Mouse (Mus musculus) stomach, embryonic 16.5 days (tissue): ENCODE results near the gene Mettl16. TPM values are rescaled to one million over a fixed set of nuclear protein-coding genes. Genes with fewer than 3 reads are reported as not detected.

Experiments used
- ATAC-seq: fragments of 200-750 bp; cut with Nextera tagmentation; 2 replicates; pipeline ENCODE4 v1.8.0; 2017; ENCODE audit warnings: moderate number of reproducible peaks, moderate TSS enrichment; ENCODE audit not compliant: insufficient read depth, low FRiP score
- H3K27ac ChIP-seq: fragments of 300-500 bp; sonication (generic); 2 replicates; pipeline ENCODE4 v1.5.1; 2014; ENCODE audit warnings: low read length
- H3K27me3 ChIP-seq: fragments of 300-500 bp; sonication (generic); 2 replicates; pipeline ENCODE4 v1.6.1; 2014; ENCODE audit warnings: low read length, control low read depth, mixed read lengths; ENCODE audit not compliant: control insufficient read depth, insufficient read depth
- H3K36me3 ChIP-seq: fragments of 300-500 bp; sonication (generic); 2 replicates; pipeline ENCODE4 v1.6.1; 2014; ENCODE audit warnings: low read length; ENCODE audit not compliant: control insufficient read depth, insufficient read depth
- H3K4me1 ChIP-seq: fragments of 300-500 bp; sonication (generic); 2 replicates; pipeline ENCODE4 v1.6.1; 2014; ENCODE audit warnings: low read length, control low read depth, mixed read lengths; ENCODE audit not compliant: control insufficient read depth, insufficient read depth
- H3K4me2 ChIP-seq: fragments of 300-500 bp; sonication (generic); 2 replicates; pipeline ENCODE4 v1.6.1; 2014; ENCODE audit warnings: low read depth, low read length, mixed read lengths
- H3K4me3 ChIP-seq: fragments of 300-500 bp; sonication (generic); replicated peaks from 2 replicates; pipeline ENCODE4 v1.5.1; 2014; ENCODE audit warnings: mild to moderate bottlenecking, low read length
- H3K9ac ChIP-seq: fragments of 300-500 bp; sonication (generic); 2 replicates; pipeline ENCODE4 v1.6.1; 2014; ENCODE audit warnings: low read length
- H3K9me3 ChIP-seq: fragments of 300-500 bp; sonication (generic); replicated peaks from 2 replicates; pipeline ENCODE4 v1.6.1; 2016; ENCODE audit warnings: low read length, control low read depth; ENCODE audit not compliant: control insufficient read depth
- WGBS: fragments of 180-500 bp; shearing (Covaris S2); extraction: QIAGEN DNeasy Blood & Tissue Kit; methylation state at CpG from one replicate; pipeline ENCODE4 v1.1.7; 2014; 5-methylcytosine and 5-hydroxymethylcytosine counted together
- microRNA-seq: library from miRNA; unstranded; fragments of <30 nt; microRNA quantifications from one replicate; pipeline ENCODE4, GENCODE M21; 2016
- polyA plus RNA-seq: library from polyadenylated mRNA; unstranded; fragments of >200 nt; fragmentation: Nextera tagmentation; extraction: Ambion mirVana; gene quantifications from 2 replicates; pipeline ENCODE4 v1.2.1, GENCODE M21; 2015

Gene Mettl16
- polyA plus RNA-seq, 1 experiment from 2014 or later = 41.8 TPM

DNA sequence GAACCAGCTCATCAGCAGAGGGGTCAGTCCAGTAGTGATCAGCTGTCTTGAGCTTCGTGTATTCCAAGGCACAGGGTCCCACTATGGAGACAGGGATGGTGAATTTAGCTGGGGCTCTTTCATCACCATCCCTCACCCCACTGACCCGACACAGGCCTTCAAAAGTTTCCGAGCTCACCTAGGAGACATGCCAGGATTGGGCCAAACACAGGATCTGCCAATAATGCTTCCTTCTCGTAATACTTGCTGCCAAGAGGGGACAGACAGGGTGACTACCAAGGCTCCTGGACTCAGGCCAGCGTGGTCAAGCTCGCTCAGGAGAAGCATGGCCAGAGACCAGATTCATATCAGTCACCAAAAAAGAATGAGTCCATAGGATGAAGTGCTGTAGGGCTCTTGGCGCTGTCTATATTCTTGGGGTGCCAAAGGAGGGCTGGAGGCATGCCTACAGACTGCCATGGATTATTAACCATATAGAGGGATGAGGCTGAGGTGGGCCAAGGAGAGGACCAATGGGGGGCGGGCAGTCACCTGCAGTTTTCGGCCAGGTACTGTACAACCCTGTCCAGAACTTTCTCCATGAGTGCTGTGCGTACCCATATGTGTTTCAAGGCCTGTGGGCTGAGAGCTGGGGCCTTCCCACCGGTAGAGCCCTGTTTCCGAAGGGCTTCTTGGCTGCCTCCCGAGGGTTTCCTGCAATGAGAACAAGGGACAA, 97.6 kb downstream of the Mettl16 start:
- no peak for ATAC-seq
- 91% methylated on average over 13 of the region's 13 CpGs for WGBS
- no peak overlapping the region for H3K27ac ChIP-seq
- H3K9ac ChIP-seq = no peak overlapping the region
- H3K9me3 ChIP-seq = no peaks in the 10 kb centered on the region
- H3K36me3 ChIP-seq = no peaks in the 10 kb centered on the region
- 0 out of 2 replicates have a peak, but pooled peaks cover 3% of the 10 kb centered on the region for H3K4me1 ChIP-seq
- no peak overlapping the region for H3K4me2 ChIP-seq
- no peaks in the 10 kb centered on the region for H3K27me3 ChIP-seq
- H3K4me3 ChIP-seq = no peak overlapping the region

DNA sequence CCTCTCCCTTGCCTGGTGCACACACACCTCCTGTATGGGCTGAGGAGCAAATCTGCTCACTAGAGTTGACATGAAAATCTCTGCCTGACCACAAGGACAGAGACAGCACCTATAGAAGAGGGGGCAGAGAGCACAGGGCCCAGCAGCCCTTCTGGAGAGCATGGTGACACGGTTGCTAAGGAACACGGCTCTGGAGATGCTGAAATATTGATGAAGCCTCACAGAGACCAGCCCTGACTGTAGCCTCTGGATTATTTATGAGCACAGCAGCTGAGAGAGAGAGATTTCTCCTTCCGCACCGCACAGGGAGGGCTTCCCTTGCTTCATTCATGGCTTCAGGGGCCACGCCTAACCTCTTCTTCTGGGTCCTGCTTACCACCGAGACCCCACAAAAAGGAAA, 99.0 kb downstream of the Mettl16 start:
- Histone ChIP-seq H3K9me3 (no peaks in the 10 kb centered on the region), H3K27me3 (no peaks in the 10 kb centered on the region), H3K36me3 (no peaks in the 10 kb centered on the region), H3K4me1 (0 out of 2 replicates have a peak, but pooled peaks cover 3% of the 10 kb centered on the region), H3K27ac (no peak overlapping the region), H3K9ac (no peak overlapping the region), H3K4me2 (no peak overlapping the region), H3K4me3 (no peak overlapping the region)
- 78% methylated on average over 6 of the region's 6 CpGs for WGBS
- ATAC-seq = no peak

DNA sequence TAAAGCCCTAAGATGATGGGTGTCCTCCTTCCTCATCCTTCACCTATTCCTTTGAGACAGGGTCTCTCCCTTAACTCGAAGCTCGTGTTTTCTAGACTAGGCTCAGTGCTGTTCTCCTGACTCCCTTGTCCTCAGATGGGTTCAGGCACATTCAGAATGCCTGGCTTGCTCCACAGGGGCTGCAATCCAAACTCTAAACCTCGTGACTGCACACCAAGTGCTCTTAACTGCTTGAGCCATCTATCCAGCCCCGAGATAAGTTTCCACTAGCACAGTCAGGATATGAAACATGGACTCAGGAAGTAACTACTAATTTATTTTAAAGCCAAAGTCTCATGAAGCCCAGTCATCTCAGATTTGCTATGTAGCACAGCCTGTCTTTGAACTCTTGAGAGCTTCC, 99.9 kb downstream of the Mettl16 start:
- no peak overlapping the region for H3K4me3 ChIP-seq
- ATAC-seq = no peak
- 0 out of 2 replicates have a peak, but pooled peaks cover 3% of the 10 kb centered on the region for H3K4me1 ChIP-seq
- no peaks in the 10 kb centered on the region for H3K36me3 ChIP-seq
- peak overlapping the region; percentile 15; the same call in 1 of the 2 replicates for H3K27ac ChIP-seq
- no peak overlapping the region for H3K4me2 ChIP-seq
- no peaks in the 10 kb centered on the region for H3K9me3 ChIP-seq
- 68% methylated on average over 4 of the region's 4 CpGs for WGBS
- no peaks in the 10 kb centered on the region for H3K27me3 ChIP-seq
- no peak overlapping the region for H3K9ac ChIP-seq

DNA sequence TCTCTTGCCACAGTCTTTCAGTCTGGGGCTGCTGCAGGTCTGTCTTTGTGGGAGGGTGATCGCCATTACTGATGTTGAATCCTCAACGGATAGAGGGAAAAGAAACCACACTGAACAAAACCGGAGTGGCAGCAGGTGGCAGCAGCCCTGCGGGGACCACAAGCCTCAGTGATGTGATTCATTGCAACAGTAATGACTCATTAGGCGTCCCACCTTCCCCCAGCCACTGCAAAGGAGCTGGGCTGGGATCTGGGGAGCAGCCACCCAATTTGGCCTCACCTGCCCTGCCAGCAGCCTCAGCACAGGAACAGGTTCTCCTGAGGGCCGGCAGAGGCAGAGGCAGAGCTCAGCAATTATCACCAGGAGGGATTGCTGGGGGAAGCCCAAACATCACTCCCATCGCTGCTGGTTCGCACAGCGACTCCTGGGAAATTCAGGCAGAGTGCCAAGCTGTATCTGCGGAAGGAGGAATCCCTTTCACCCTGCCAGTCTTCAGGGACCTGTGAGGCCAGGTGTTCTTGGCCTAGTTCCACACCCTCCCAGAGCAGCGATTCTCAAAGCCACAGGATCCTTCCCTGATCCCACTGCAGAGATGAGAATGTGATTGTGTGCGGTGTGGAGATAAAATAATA, 100.5 kb downstream of the Mettl16 start:
- no peak overlapping the region for H3K9ac ChIP-seq
- no peaks in the 10 kb centered on the region for H3K9me3 ChIP-seq
- no peaks in the 10 kb centered on the region for H3K27me3 ChIP-seq
- 29% methylated on average over 12 of the region's 12 CpGs for WGBS
- no peaks in the 10 kb centered on the region for H3K36me3 ChIP-seq
- H3K27ac ChIP-seq = peak overlapping the region; percentile 65
- H3K4me3 ChIP-seq = no peak overlapping the region
- ATAC-seq = peak; percentile 39; the same call in 1 of the 2 replicates
- peaks cover 6% of the 10 kb centered on the region for H3K4me1 ChIP-seq
- no peak overlapping the region for H3K4me2 ChIP-seq

DNA sequence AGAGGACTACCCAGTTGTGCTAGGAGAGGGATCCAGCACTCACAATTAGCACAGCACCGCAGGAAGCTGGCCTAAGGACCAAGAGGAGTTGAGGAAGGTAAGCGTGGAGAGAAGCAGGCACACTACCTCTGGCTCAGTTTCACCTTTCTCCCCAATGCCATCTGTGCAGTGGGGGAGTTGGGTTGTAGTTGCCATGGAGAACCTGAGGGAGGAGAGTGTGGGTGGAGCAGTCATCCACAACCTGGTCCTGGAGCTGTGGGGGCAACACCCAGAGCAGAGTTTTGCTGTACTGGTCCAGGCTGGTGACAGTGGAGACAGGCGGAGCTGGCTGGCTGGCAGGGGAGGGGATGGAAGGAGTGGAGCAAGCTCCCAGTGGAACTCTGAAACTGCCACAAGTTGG, 104.0 kb downstream of the Mettl16 start:
- 67% methylated on average over 3 of the region's 3 CpGs for WGBS
- H3K27ac ChIP-seq = peak overlapping the region; percentile 34; the same call in 1 of the 2 replicates
- H3K4me2 ChIP-seq = no peak overlapping the region
- no peak for ATAC-seq
- no peaks in the 10 kb centered on the region for H3K36me3 ChIP-seq
- H3K4me1 ChIP-seq = peaks cover 16% of the 10 kb centered on the region
- no peaks in the 10 kb centered on the region for H3K9me3 ChIP-seq
- no peaks in the 10 kb centered on the region for H3K27me3 ChIP-seq
- H3K9ac ChIP-seq = no peak overlapping the region
- H3K4me3 ChIP-seq = no peak overlapping the region

GRCm38 (mm10) chr11:74876801-74877200, 106.2 kb downstream of the Mettl16 start:
- no peak overlapping the region for H3K9ac ChIP-seq
- H3K4me1 ChIP-seq = peaks cover 18% of the 10 kb centered on the region
- no peaks in the 10 kb centered on the region for H3K27me3 ChIP-seq
- H3K4me2 ChIP-seq = peak overlapping the region; percentile 41; the same call in 1 of the 2 replicates
- 2% methylated on average over 9 of the region's 9 CpGs for WGBS
- H3K4me3 ChIP-seq = no peak overlapping the region; the same call in 1 of the 2 replicates
- no peaks in the 10 kb centered on the region for H3K36me3 ChIP-seq
- H3K27ac ChIP-seq = peak overlapping the region; percentile 2; the same call in 1 of the 2 replicates
- peak; percentile 84 for ATAC-seq
- H3K9me3 ChIP-seq = no peaks in the 10 kb centered on the region

Small RNA genes within 50 kb of the gene (microRNA-seq; reads per million reads assigned to microRNA genes)
- not detected for gene Mir6926

Other genes with a start within 250 kb of the Mettl16 start
- 10.9 and 11.8 TPM in 2 replicates for gene Rap1gap2, start 159.9 kb upstream of the Mettl16 start, polyA plus RNA-seq
- gene Ccdc92b, start 151.2 kb upstream of the Mettl16 start, polyA plus RNA-seq = 0.37 and 0.41 TPM in 2 replicates
- 41.3 and 42.5 TPM in 2 replicates for gene Cluh, start 121.3 kb upstream of the Mettl16 start, polyA plus RNA-seq
- 30.9 and 35.7 TPM in 2 replicates for gene Pafah1b1, start 46.2 kb upstream of the Mettl16 start, polyA plus RNA-seq
- 2.5 and 3.2 TPM in 2 replicates for gene Mnt, start 60.1 kb downstream of the Mettl16 start, polyA plus RNA-seq
- 6.0 and 7.0 TPM in 2 replicates for gene Sgsm2, start 126.2 kb downstream of the Mettl16 start, polyA plus RNA-seq
- gene Tsr1, start 127.2 kb downstream of the Mettl16 start, polyA plus RNA-seq = 47.0 and 48.3 TPM in 2 replicates
- 15.8 and 15.9 TPM in 2 replicates for gene Smg6, start 155.0 kb downstream of the Mettl16 start, polyA plus RNA-seq
- 18.6 and 19.1 TPM in 2 replicates for gene Srr, start 155.1 kb downstream of the Mettl16 start, polyA plus RNA-seq